Mouse (Mus musculus) adrenal gland, adult 2 months (tissue): ENCODE results near the gene Fam228a. TPM values are rescaled to one million over a fixed set of nuclear protein-coding genes. Genes with fewer than 3 reads are reported as not detected.

Source experiments
- polyA plus RNA-seq: library from polyadenylated mRNA; depleted of rRNA; stranded (reverse); fragments of >200 nt; gene quantifications from 2 replicates; pipeline ENCODE4 v1.2.3, GENCODE M21; 2012; rRNA removed
- total RNA-seq, 2 experiments: library from RNA; stranded (reverse); gene quantifications; 2 replicates each; pipeline ENCODE4 v1.2.3; 2021

The Fam228a gene
- total and polyA plus RNA-seq, 3 experiments, result 0.12 to 0.35 TPM; not detected in 1

Other genes with a start within 250 kb of the Fam228a start
- gene Itsn2, start 145.8 kb downstream of the Fam228a start, total RNA-seq, result 10 to 100 TPM; 47.0 to 62.9 TPM
- 12.4 and 13.8 TPM in 2 replicates for gene Itsn2, start 145.8 kb downstream of the Fam228a start, polyA plus RNA-seq
- gene Gm3625, start 145.5 kb downstream of the Fam228a start, total RNA-seq, result not detected
- gene Gm3625, start 145.5 kb downstream of the Fam228a start, polyA plus RNA-seq, result not detected in 2 replicates
- gene Pfn4, start 30.6 kb upstream of the Fam228a start, total RNA-seq, result 1 to 10 TPM; 1.4 to 2.9 TPM
- 0.03 and 0.29 TPM in 2 replicates for gene Pfn4, start 30.6 kb upstream of the Fam228a start, polyA plus RNA-seq
- gene Fam228b, start 30.8 kb upstream of the Fam228a start, total RNA-seq, result 1 to 10 TPM; 3.7 to 3.8 TPM
- 0.82 and 3.2 TPM in 2 replicates for gene Fam228b, start 30.8 kb upstream of the Fam228a start, polyA plus RNA-seq
- 100 to 1,000 TPM; 117 to 145 TPM for gene Sf3b6, start 79.1 kb upstream of the Fam228a start, total RNA-seq
- gene Sf3b6, start 79.1 kb upstream of the Fam228a start, polyA plus RNA-seq, result 7.1 and 9.4 TPM in 2 replicates
- 1 to 10 TPM; 4.2 to 9.6 TPM for gene Fkbp1b, start 103.2 kb upstream of the Fam228a start, total RNA-seq
- gene Fkbp1b, start 103.2 kb upstream of the Fam228a start, polyA plus RNA-seq, result 5.2 and 8.9 TPM in 2 replicates
- gene Wdcp, start 104.9 kb upstream of the Fam228a start, total RNA-seq, result 1 to 10 TPM; 7.1 to 7.7 TPM
- 3.5 and 3.8 TPM in 2 replicates for gene Wdcp, start 104.9 kb upstream of the Fam228a start, polyA plus RNA-seq
- under 1 TPM; 0.55 to 0.61 TPM for gene Mfsd2b, start 135.9 kb upstream of the Fam228a start, total RNA-seq
- 1.0 and 2.3 TPM in 2 replicates for gene Mfsd2b, start 135.9 kb upstream of the Fam228a start, polyA plus RNA-seq
- 10 to 100 TPM; 50.1 TPM for gene Ubxn2a, start 169.3 kb upstream of the Fam228a start, total RNA-seq
- 7.1 and 8.6 TPM in 2 replicates for gene Ubxn2a, start 169.3 kb upstream of the Fam228a start, polyA plus RNA-seq
- gene Atad2b, start 178.9 kb upstream of the Fam228a start, total RNA-seq, result 10 to 100 TPM; 17.6 to 29.7 TPM
- 23.0 and 25.5 TPM in 2 replicates for gene Atad2b, start 178.9 kb upstream of the Fam228a start, polyA plus RNA-seq